Mouse (Mus musculus) ES-Bruce4 (cell line): ENCODE measurements around the gene Ruvbl2. TPM values are rescaled to one million over a fixed set of nuclear protein-coding genes. Genes with fewer than 3 reads are reported as not detected.
A peak's percentile ranks its signal among the peaks of the same experiment; 100 is the strongest.
"Not testable (repeated sequence)": the region's sequence is repeated elsewhere in the genome, so short reads cannot be mapped to it uniquely, and the experiment has no call there.

Experiments
- H3K27ac ChIP-seq: 2 replicates; pipeline ENCODE4 v1.5.1; 2012; ENCODE audit warnings: low read length, inconsistent platforms; ENCODE audit not compliant: insufficient read depth
- H3K27me3 ChIP-seq: 2 replicates; pipeline ENCODE4 v1.6.1; 2012; ENCODE audit warnings: mild to moderate bottlenecking, low read length, inconsistent platforms; ENCODE audit not compliant: control insufficient read depth, poor library complexity, insufficient read depth, severe bottlenecking
- H3K36me3 ChIP-seq: 2 replicates; pipeline ENCODE4 v1.6.1; 2012; ENCODE audit warnings: inconsistent platforms, mild to moderate bottlenecking, low read length, moderate library complexity; ENCODE audit not compliant: control insufficient read depth, poor library complexity, insufficient read depth, severe bottlenecking
- H3K4me1 ChIP-seq: one replicate; pipeline ENCODE4 v1.8.1; 2011; ENCODE audit warnings: low read length; ENCODE audit not compliant: control insufficient read depth, insufficient read depth
- H3K4me3 ChIP-seq: 2 replicates; pipeline ENCODE4 v1.5.1; 2011; ENCODE audit warnings: low read depth, mild to moderate bottlenecking, low read length
- H3K9ac ChIP-seq: 2 replicates; pipeline ENCODE4 v1.6.1; 2012; ENCODE audit warnings: low read depth, mild to moderate bottlenecking, inconsistent platforms; ENCODE audit not compliant: poor library complexity, severe bottlenecking
- H3K9me3 ChIP-seq: replicated peaks from 2 replicates; pipeline ENCODE4 v1.6.1; 2012; ENCODE audit warnings: mild to moderate bottlenecking, low read length, inconsistent platforms; ENCODE audit not compliant: control insufficient read depth, poor library complexity, insufficient read depth, severe bottlenecking
- CTCF ChIP-seq: IDR thresholded peaks from one replicate; pipeline ENCODE4 v1.8.1; 2011; ENCODE audit warnings: low read depth, low read length
- EP300 ChIP-seq: IDR thresholded peaks from 2 replicates; pipeline ENCODE4 v1.6.1; 2011; ENCODE audit warnings: low read depth, low read length; ENCODE audit not compliant: insufficient read depth
- POLR2A ChIP-seq: IDR thresholded peaks from one replicate; pipeline ENCODE4 v1.8.1; 2011; ENCODE audit warnings: low read length; ENCODE audit not compliant: insufficient read depth
- polyA plus RNA-seq: library from polyadenylated mRNA; stranded (reverse); fragments of >200 nt; gene quantifications from 2 replicates; pipeline ENCODE4 v1.2.4, GENCODE M21; 2011; ENCODE audit warnings: low read depth; ENCODE audit not compliant: missing spikeins, insufficient read depth, insufficient read length

The Ruvbl2 gene
- polyA plus RNA-seq, 1 experiment: 263 TPM

GRCm38 (mm10) chr7:45401521-45402085 lies 36.3 kb downstream of the Ruvbl2 start:
- Histone ChIP-seq H3K27ac (peak overlapping the region; percentile 30; the same call in 1 of the 2 replicates), H3K9ac (peak overlapping the region; percentile 7; the same call in 1 of the 2 replicates), H3K36me3 (no peaks in the 10 kb centered on the region), H3K9me3 (no peaks in the 10 kb centered on the region), H3K27me3 (no peaks in the 10 kb centered on the region), H3K4me3 (no peak overlapping the region), H3K4me1 (peaks cover 9% of the 10 kb centered on the region)
- TF ChIP-seq POLR2A (no peak), CTCF (no peak), EP300 (no peak)

GRCm38 (mm10) chr7:45396787-45397186 lies 41.1 kb downstream of the Ruvbl2 start:
- Histone ChIP-seq H3K4me1 (peaks cover 9% of the 10 kb centered on the region), H3K27ac (peak overlapping the region; percentile 93), H3K9me3 (no peaks in the 10 kb centered on the region), H3K4me3 (no peak overlapping the region), H3K9ac (peak overlapping the region; percentile 50), H3K36me3 (peaks cover 26% of the 10 kb centered on the region), H3K27me3 (no peaks in the 10 kb centered on the region)
- TF ChIP-seq POLR2A (no peak), CTCF (no peak), EP300 (no peak)

GRCm38 (mm10) chr7:45396337-45396775 lies 41.5 kb downstream of the Ruvbl2 start:
- Histone ChIP-seq H3K9ac (peak overlapping the region; percentile 50), H3K27ac (peak overlapping the region; percentile 77; the same call in 1 of the 2 replicates), H3K36me3 (peaks cover 31% of the 10 kb centered on the region), H3K4me3 (peak overlapping the region; percentile 74)
- H3K9me3 ChIP-seq, H3K27me3 ChIP-seq, H3K4me1 ChIP-seq: not testable (repeated sequence)

- no peak for TF ChIP-seq CTCF
- TF ChIP-seq EP300: 0 out of 2 replicates have a peak, but pooled peaks have one; percentile 1
- TF ChIP-seq POLR2A: peak; percentile 72
- H3K36me3 ChIP-seq: peaks cover 35% of the 10 kb centered on the region
- H3K4me3 ChIP-seq: peak within 1 kb of the TSS; percentile 79
- peak within 1 kb of the TSS; percentile 86 for H3K9ac ChIP-seq
- no peaks in the 10 kb centered on the region for H3K27me3 ChIP-seq
- peak within 1 kb of the TSS; percentile 77 for H3K27ac ChIP-seq
- H3K9me3 ChIP-seq: no peaks in the 10 kb centered on the region
- H3K4me1 ChIP-seq: peaks cover 9% of the 10 kb centered on the region
Measured at GRCm38 (mm10) chr7:45395578-45396336, 42.1 kb downstream of the Ruvbl2 start, which contains the start of gene Snrnp70. Snrnp70 (minus strand) TSS chr7:45395742.

GRCm38 (mm10) chr7:45395129-45395541 lies 42.8 kb downstream of the Ruvbl2 start:
- H3K4me3 ChIP-seq: peak overlapping the region; percentile 79
- no peak for TF ChIP-seq POLR2A
- H3K9ac ChIP-seq: peak overlapping the region; percentile 86
- peak overlapping the region; percentile 75 for H3K27ac ChIP-seq
- no peaks in the 10 kb centered on the region for H3K9me3 ChIP-seq
- H3K27me3 ChIP-seq: no peaks in the 10 kb centered on the region
- H3K36me3 ChIP-seq: peaks cover 41% of the 10 kb centered on the region
- H3K4me1 ChIP-seq: peaks cover 9% of the 10 kb centered on the region

GRCm38 (mm10) chr7:45386077-45386476 lies 51.8 kb downstream of the Ruvbl2 start:
- Histone ChIP-seq H3K9ac (no peak overlapping the region), H3K4me1 (no peaks in the 10 kb centered on the region), H3K36me3 (peaks cover 97% of the 10 kb centered on the region), H3K4me3 (no peak overlapping the region), H3K9me3 (no peaks in the 10 kb centered on the region), H3K27me3 (no peaks in the 10 kb centered on the region), H3K27ac (no peak overlapping the region)
- TF ChIP-seq CTCF: peak; percentile 9
- no peak for TF ChIP-seq EP300
